Mouse (Mus musculus): Measurements from ENCODE around the gene Acot11. TPM values are rescaled to one million over a fixed set of nuclear protein-coding genes. Genes with fewer than 3 reads are reported as not detected.

Gene Acot11
- polyA plus RNA-seq, 1 experiment from 2014 or later = 0.93 TPM

- DNase-seq (ENCODE audit: low spot score) = no peak
- H3K27ac ChIP-seq (ENCODE audit: low read length) = peak overlapping the region; percentile 94
Measured at GRCm38 (mm10) chr4:106840651-106841145, 35.9 kb upstream of the Acot11 start.

GRCm38 (mm10) chr4:106839964-106840611 is 35.3 kb upstream of the Acot11 start:
- peak overlapping the region; percentile 100 for H3K4me2 ChIP-seq (replicated peaks; ENCODE audit: low read depth, low read length)
- peak overlapping the region; percentile 70 for H3K9ac ChIP-seq (replicated peaks; ENCODE audit: low read depth)
- H3K27me3 ChIP-seq (replicated peaks; ENCODE audit: insufficient read depth, low read length) = no peaks in the 10 kb centered on the region
- H3K36me3 ChIP-seq (ENCODE audit: insufficient read depth, low read length) = no peaks in the 10 kb centered on the region
- H3K9me3 ChIP-seq (ENCODE audit: low read length) = no peaks in the 10 kb centered on the region
- DNase-seq (ENCODE audit: low spot score) = peak; percentile 93
- WGBS = 2% methylated on average over 18 of the region's 51 CpGs
- peak; percentile 76 for ATAC-seq
- H3K4me1 ChIP-seq (ENCODE audit: insufficient read depth, low read depth, low read length) = peaks cover 13% of the 10 kb centered on the region; the same call in 1 of the 2 replicates
- peak overlapping the region; percentile 94 for H3K27ac ChIP-seq (ENCODE audit: low read length)
- TF ChIP-seq CTCF (IDR thresholded peaks at IDR 0.05) (peak; percentile 42; the same call in 1 of the 2 replicates), EP300 (IDR thresholded peaks at IDR 0.05) (0 out of 2 replicates have a peak, but pooled peaks have one; percentile 30)
- H3K4me3 ChIP-seq (ENCODE audit: low read depth, low read length) = peak overlapping the region; percentile 70

More at GRCm38 (mm10) chr4:106840651-106841145, 35.9 kb upstream of the Acot11 start:
- Histone ChIP-seq H3K4me3 (ENCODE audit: low read depth, low read length) (peak overlapping the region; percentile 70; the same call in 1 of the 2 replicates), H3K36me3 (ENCODE audit: insufficient read depth, low read length) (no peaks in the 10 kb centered on the region), H3K27me3 (replicated peaks; ENCODE audit: insufficient read depth, low read length) (no peaks in the 10 kb centered on the region), H3K4me2 (replicated peaks; ENCODE audit: low read depth, low read length) (peak overlapping the region; percentile 100), H3K9ac (replicated peaks; ENCODE audit: low read depth) (peak overlapping the region; percentile 56; the same call in 1 of the 2 replicates), H3K4me1 (ENCODE audit: insufficient read depth, low read depth, low read length) (peaks cover 13% of the 10 kb centered on the region; the same call in 1 of the 2 replicates), H3K9me3 (ENCODE audit: low read length) (no peaks in the 10 kb centered on the region)
- WGBS = 36% methylated on average over 6 of the region's 6 CpGs
- no peak for TF ChIP-seq EP300 (IDR thresholded peaks at IDR 0.05)
- TF ChIP-seq CTCF (IDR thresholded peaks at IDR 0.05) = no peak
- no peak for ATAC-seq

- TF ChIP-seq CTCF (IDR thresholded peaks at IDR 0.05) (no peak), EP300 (IDR thresholded peaks at IDR 0.05) (no peak)
- peak overlapping the region; percentile 100 for H3K4me2 ChIP-seq (replicated peaks; ENCODE audit: low read depth, low read length)
- H3K4me3 ChIP-seq (ENCODE audit: low read depth, low read length) = peak overlapping the region; percentile 70
- peaks cover 13% of the 10 kb centered on the region; the same call in 1 of the 2 replicates for H3K4me1 ChIP-seq (ENCODE audit: insufficient read depth, low read depth, low read length)
- peak overlapping the region; percentile 94 for H3K27ac ChIP-seq (ENCODE audit: low read length)
- no peaks in the 10 kb centered on the region for H3K9me3 ChIP-seq (ENCODE audit: low read length)
- no peaks in the 10 kb centered on the region for H3K36me3 ChIP-seq (ENCODE audit: insufficient read depth, low read length)
- 3% methylated on average over 32 of the region's 32 CpGs for WGBS
- DNase-seq (ENCODE audit: low spot score) (peak; percentile 29), ATAC-seq (peak; percentile 27)
- H3K27me3 ChIP-seq (replicated peaks; ENCODE audit: insufficient read depth, low read length) = no peaks in the 10 kb centered on the region
- peak overlapping the region; percentile 70 for H3K9ac ChIP-seq (replicated peaks; ENCODE audit: low read depth)
Measured at GRCm38 (mm10) chr4:106839254-106839834, 34.5 kb upstream of the Acot11 start.

GRCm38 (mm10) chr4:106838548-106839253 is 33.9 kb upstream of the Acot11 start:
- peak overlapping the region; percentile 100 for H3K4me2 ChIP-seq (replicated peaks; ENCODE audit: low read depth, low read length)
- peaks cover 13% of the 10 kb centered on the region; the same call in 1 of the 2 replicates for H3K4me1 ChIP-seq (ENCODE audit: insufficient read depth, low read depth, low read length)
- ATAC-seq (peak; percentile 91), DNase-seq (ENCODE audit: low spot score) (peak; percentile 94)
- H3K9me3 ChIP-seq (ENCODE audit: low read length) = no peaks in the 10 kb centered on the region
- H3K27me3 ChIP-seq (replicated peaks; ENCODE audit: insufficient read depth, low read length) = no peaks in the 10 kb centered on the region
- peak overlapping the region; percentile 94 for H3K27ac ChIP-seq (ENCODE audit: low read length)
- peak overlapping the region; percentile 70 for H3K9ac ChIP-seq (replicated peaks; ENCODE audit: low read depth)
- TF ChIP-seq EP300 (IDR thresholded peaks at IDR 0.05) = no peak
- peak; percentile 93 for TF ChIP-seq CTCF (IDR thresholded peaks at IDR 0.05)
- H3K36me3 ChIP-seq (ENCODE audit: insufficient read depth, low read length) = no peaks in the 10 kb centered on the region
- 4% methylated on average over 33 of the region's 36 CpGs for WGBS
- peak overlapping the region; percentile 70 for H3K4me3 ChIP-seq (ENCODE audit: low read depth, low read length)

- Histone ChIP-seq H3K27ac (ENCODE audit: low read length) (no peak overlapping the region), H3K4me3 (ENCODE audit: low read depth, low read length) (peak overlapping the region; percentile 14; the same call in 1 of the 2 replicates), H3K27me3 (replicated peaks; ENCODE audit: insufficient read depth, low read length) (no peaks in the 10 kb centered on the region), H3K36me3 (ENCODE audit: insufficient read depth, low read length) (no peaks in the 10 kb centered on the region), H3K9me3 (ENCODE audit: low read length) (no peaks in the 10 kb centered on the region), H3K4me1 (ENCODE audit: insufficient read depth, low read depth, low read length) (peaks cover 13% of the 10 kb centered on the region; the same call in 1 of the 2 replicates), H3K4me2 (replicated peaks; ENCODE audit: low read depth, low read length) (peak overlapping the region; percentile 53), H3K9ac (replicated peaks; ENCODE audit: low read depth) (no peak overlapping the region; the same call in 1 of the 2 replicates)
- DNase-seq (ENCODE audit: low spot score) (peak; percentile 65), ATAC-seq (0 out of 2 replicates have a peak, but pooled peaks have one; percentile 2)
- WGBS = under 1% methylated on average over 11 of the region's 18 CpGs
- no peak for TF ChIP-seq EP300 (IDR thresholded peaks at IDR 0.05)
- no peak for TF ChIP-seq CTCF (IDR thresholded peaks at IDR 0.05)
Measured at GRCm38 (mm10) chr4:106837964-106838363, 33.2 kb upstream of the Acot11 start.

Data from lung, postnatal 0 days (tissue).